Mouse (Mus musculus): ENCODE data around the gene Gm49416. TPM values are rescaled to one million over a fixed set of nuclear protein-coding genes. Genes with fewer than 3 reads are reported as not detected.

Gm49416 gene
- polyA plus RNA-seq, 1 experiment from 2014 or later: not detected

GRCm38 (mm10) chr19:8928689-8929223, 40.0 kb downstream of the Gm49416 start:
- Histone ChIP-seq H3K4me3 (replicated peaks) (peak overlapping the region; percentile 75), H3K27ac (peak overlapping the region; percentile 90; the same call in 1 of the 2 replicates), H3K4me2 (peak overlapping the region; percentile 73), H3K4me1 (peaks cover 22% of the 10 kb centered on the region), H3K36me3 (peaks cover 14% of the 10 kb centered on the region), H3K9me3 (no peaks in the 10 kb centered on the region), H3K27me3 (replicated peaks) (no peaks in the 10 kb centered on the region), H3K9ac (no peak overlapping the region)
- ATAC-seq (ENCODE audit: insufficient read depth, low FRiP score, low read depth): no peak
- WGBS: 27% methylated on average over 16 of the region's 16 CpGs

GRCm38 (mm10) chr19:8929224-8930088, 40.7 kb downstream of the Gm49416 start, which contains the start of the genes Rom1 and Eml3:
Gene Rom1 (minus strand): TSS chr19:8929356.
Gene Eml3 (plus strand): TSS chr19:8929552.
- WGBS: 0% methylated on average over 69 of the region's 74 CpGs
- Histone ChIP-seq H3K27me3 (replicated peaks) (no peaks in the 10 kb centered on the region), H3K27ac (peak within 1 kb of the TSS; percentile 90), H3K4me1 (peaks cover 22% of the 10 kb centered on the region), H3K9ac (peak within 1 kb of the TSS; percentile 54), H3K4me2 (peak within 1 kb of the TSS; percentile 73), H3K4me3 (replicated peaks) (peak within 1 kb of the TSS; percentile 75), H3K36me3 (peaks cover 20% of the 10 kb centered on the region), H3K9me3 (no peaks in the 10 kb centered on the region)
- ATAC-seq (ENCODE audit: insufficient read depth, low FRiP score, low read depth): peak; percentile 76

- peak; percentile 6; the same call in 1 of the 2 replicates for ATAC-seq (ENCODE audit: insufficient read depth, low FRiP score, low read depth)
- Histone ChIP-seq H3K4me3 (replicated peaks) (peak overlapping the region; percentile 75), H3K4me2 (peak overlapping the region; percentile 73), H3K4me1 (peaks cover 22% of the 10 kb centered on the region), H3K9ac (peak overlapping the region; percentile 54), H3K27me3 (replicated peaks) (no peaks in the 10 kb centered on the region), H3K36me3 (peaks cover 25% of the 10 kb centered on the region), H3K9me3 (no peaks in the 10 kb centered on the region), H3K27ac (peak overlapping the region; percentile 90)
- WGBS: 6% methylated on average over 11 of the region's 11 CpGs
These were observed 41.4 kb downstream of the Gm49416 start for GRCm38 (mm10) chr19:8930117-8930516.

- Histone ChIP-seq H3K27ac (no peak overlapping the region), H3K36me3 (peaks cover 22% of the 10 kb centered on the region), H3K4me2 (peak overlapping the region; percentile 73), H3K4me3 (replicated peaks) (peak overlapping the region; percentile 75), H3K4me1 (peaks cover 22% of the 10 kb centered on the region), H3K27me3 (replicated peaks) (no peaks in the 10 kb centered on the region), H3K9me3 (no peaks in the 10 kb centered on the region), H3K9ac (peak overlapping the region; percentile 54; the same call in 1 of the 2 replicates)
- WGBS: 84% methylated on average over 7 of the region's 7 CpGs
- no peak for ATAC-seq (ENCODE audit: insufficient read depth, low FRiP score, low read depth)
These were observed 42.0 kb downstream of the Gm49416 start for GRCm38 (mm10) chr19:8930771-8931170.

- no peaks in the 10 kb centered on the region for H3K9me3 ChIP-seq
- H3K27ac ChIP-seq: no peak overlapping the region
- ATAC-seq (ENCODE audit: insufficient read depth, low FRiP score, low read depth): no peak
- H3K9ac ChIP-seq: no peak overlapping the region
- H3K4me2 ChIP-seq: no peak overlapping the region
- no peak overlapping the region for H3K4me3 ChIP-seq (replicated peaks)
- peaks cover 35% of the 10 kb centered on the region for H3K36me3 ChIP-seq
- WGBS: 89% methylated on average over 2 of the region's 2 CpGs
- no peaks in the 10 kb centered on the region for H3K27me3 ChIP-seq (replicated peaks)
- H3K4me1 ChIP-seq: peaks cover 8% of the 10 kb centered on the region
These were observed 48.0 kb downstream of the Gm49416 start for GRCm38 (mm10) chr19:8936736-8937135.

GRCm38 (mm10) chr19:8940526-8941133, 51.9 kb downstream of the Gm49416 start:
- peaks cover 30% of the 10 kb centered on the region for H3K4me1 ChIP-seq
- whole genome bisulfite sequencing: 76% methylated on average over 15 of the region's 15 CpGs
- no peak for ATAC-seq (ENCODE audit: insufficient read depth, low FRiP score, low read depth)
- H3K36me3 ChIP-seq: peaks cover 21% of the 10 kb centered on the region
- 0 out of 2 replicates have a peak overlapping the region, but pooled peaks have one; percentile 50 for H3K9ac ChIP-seq
- no peak overlapping the region for H3K4me3 ChIP-seq (replicated peaks)
- H3K4me2 ChIP-seq: peak overlapping the region; percentile 67; the same call in 1 of the 2 replicates
- H3K27ac ChIP-seq: peak overlapping the region; percentile 98; the same call in 1 of the 2 replicates
- H3K9me3 ChIP-seq: no peaks in the 10 kb centered on the region
- no peaks in the 10 kb centered on the region for H3K27me3 ChIP-seq (replicated peaks)

GRCm38 (mm10) chr19:8941136-8941514, 52.4 kb downstream of the Gm49416 start:
- Histone ChIP-seq H3K36me3 (peaks cover 26% of the 10 kb centered on the region), H3K27ac (peak overlapping the region; percentile 98), H3K9ac (peak overlapping the region; percentile 50; the same call in 1 of the 2 replicates), H3K4me2 (peak overlapping the region; percentile 67), H3K27me3 (replicated peaks) (no peaks in the 10 kb centered on the region), H3K9me3 (no peaks in the 10 kb centered on the region), H3K4me1 (peaks cover 30% of the 10 kb centered on the region), H3K4me3 (replicated peaks) (peak overlapping the region; percentile 96)
- WGBS: 29% methylated on average over 10 of the region's 10 CpGs
- ATAC-seq (ENCODE audit: insufficient read depth, low FRiP score, low read depth): no peak

GRCm38 (mm10) chr19:8941515-8942217, 52.9 kb downstream of the Gm49416 start, which contains the start of gene Mta2:
Gene Mta2 (plus strand): TSS chr19:8941875.
- peaks cover 31% of the 10 kb centered on the region for H3K36me3 ChIP-seq
- no peaks in the 10 kb centered on the region for H3K9me3 ChIP-seq
- H3K27ac ChIP-seq: peak within 1 kb of the TSS; percentile 98
- WGBS: under 1% methylated on average over 64 of the region's 64 CpGs
- no peaks in the 10 kb centered on the region for H3K27me3 ChIP-seq (replicated peaks)
- peak within 1 kb of the TSS; percentile 67 for H3K4me2 ChIP-seq
- peak; percentile 95 for ATAC-seq (ENCODE audit: insufficient read depth, low FRiP score, low read depth)
- peak within 1 kb of the TSS; percentile 96 for H3K4me3 ChIP-seq (replicated peaks)
- H3K9ac ChIP-seq: peak within 1 kb of the TSS; percentile 99
- H3K4me1 ChIP-seq: peaks cover 30% of the 10 kb centered on the region

GRCm38 (mm10) chr19:8942276-8942964, 53.7 kb downstream of the Gm49416 start:
- H3K36me3 ChIP-seq: peaks cover 30% of the 10 kb centered on the region
- ATAC-seq (ENCODE audit: insufficient read depth, low FRiP score, low read depth): peak; percentile 43
- peak overlapping the region; percentile 98 for H3K27ac ChIP-seq
- WGBS: 0% methylated on average over 46 of the region's 46 CpGs
- H3K4me2 ChIP-seq: peak overlapping the region; percentile 67
- peak overlapping the region; percentile 99 for H3K9ac ChIP-seq
- H3K27me3 ChIP-seq (replicated peaks): no peaks in the 10 kb centered on the region
- peaks cover 30% of the 10 kb centered on the region for H3K4me1 ChIP-seq
- H3K9me3 ChIP-seq: no peaks in the 10 kb centered on the region
- H3K4me3 ChIP-seq (replicated peaks): peak overlapping the region; percentile 96

GRCm38 (mm10) chr19:8943047-8943446, 54.3 kb downstream of the Gm49416 start:
- Histone ChIP-seq H3K9me3 (no peaks in the 10 kb centered on the region), H3K4me1 (peaks cover 30% of the 10 kb centered on the region), H3K27me3 (replicated peaks) (no peaks in the 10 kb centered on the region), H3K36me3 (peaks cover 34% of the 10 kb centered on the region), H3K9ac (peak overlapping the region; percentile 99), H3K27ac (peak overlapping the region; percentile 98), H3K4me3 (replicated peaks) (peak overlapping the region; percentile 96), H3K4me2 (peak overlapping the region; percentile 67)
- ATAC-seq (ENCODE audit: insufficient read depth, low FRiP score, low read depth): no peak
- 41% methylated on average over 2 of the region's 2 CpGs for WGBS

GRCm38 (mm10) chr19:8944062-8944461, 55.3 kb downstream of the Gm49416 start:
- Histone ChIP-seq H3K9me3 (no peaks in the 10 kb centered on the region), H3K9ac (no peak overlapping the region), H3K4me3 (replicated peaks) (peak overlapping the region; percentile 13), H3K4me2 (peak overlapping the region; percentile 67), H3K27ac (peak overlapping the region; percentile 70; the same call in 1 of the 2 replicates), H3K36me3 (peaks cover 43% of the 10 kb centered on the region), H3K4me1 (peaks cover 30% of the 10 kb centered on the region), H3K27me3 (replicated peaks) (no peaks in the 10 kb centered on the region)
- ATAC-seq (ENCODE audit: insufficient read depth, low FRiP score, low read depth): no peak
- WGBS: 33% methylated on average over 5 of the region's 5 CpGs
